Mouse (Mus musculus): ENCODE measurements around the gene Tlr9. TPM values are rescaled to one million over a fixed set of nuclear protein-coding genes. Genes with fewer than 3 reads are reported as not detected.

The Tlr9 gene
- polyA plus RNA-seq, 1 experiment, result 0.48 TPM

GRCm38 (mm10) chr9:106262075-106262474 lies 39.7 kb downstream of the Tlr9 start:
- Histone ChIP-seq H3K27ac (replicated peaks; ENCODE audit: low read depth, low read length) (no peak overlapping the region), H3K4me3 (ENCODE audit: insufficient read depth, low read depth, low read length) (no peak overlapping the region), H3K4me1 (ENCODE audit: control insufficient read depth, insufficient read depth, insufficient read length, low read length) (no peaks in the 10 kb centered on the region; the same call in 1 of the 2 replicates)

- H3K4me1 ChIP-seq (ENCODE audit: control insufficient read depth, insufficient read depth, insufficient read length, low read length), result peaks cover 2% of the 10 kb centered on the region; the same call in 1 of the 2 replicates
- H3K27ac ChIP-seq (replicated peaks; ENCODE audit: low read depth, low read length), result no peak overlapping the region
- no peak overlapping the region for H3K4me3 ChIP-seq (ENCODE audit: insufficient read depth, low read depth, low read length)
Measured at GRCm38 (mm10) chr9:106263381-106263924, 41.1 kb downstream of the Tlr9 start.

- Histone ChIP-seq H3K4me3 (ENCODE audit: insufficient read depth, low read depth, low read length) (no peak overlapping the region), H3K27ac (replicated peaks; ENCODE audit: low read depth, low read length) (no peak overlapping the region), H3K4me1 (ENCODE audit: control insufficient read depth, insufficient read depth, insufficient read length, low read length) (peaks cover 6% of the 10 kb centered on the region; the same call in 1 of the 2 replicates)
Measured at GRCm38 (mm10) chr9:106265358-106266075, 43.1 kb downstream of the Tlr9 start.

DNA sequence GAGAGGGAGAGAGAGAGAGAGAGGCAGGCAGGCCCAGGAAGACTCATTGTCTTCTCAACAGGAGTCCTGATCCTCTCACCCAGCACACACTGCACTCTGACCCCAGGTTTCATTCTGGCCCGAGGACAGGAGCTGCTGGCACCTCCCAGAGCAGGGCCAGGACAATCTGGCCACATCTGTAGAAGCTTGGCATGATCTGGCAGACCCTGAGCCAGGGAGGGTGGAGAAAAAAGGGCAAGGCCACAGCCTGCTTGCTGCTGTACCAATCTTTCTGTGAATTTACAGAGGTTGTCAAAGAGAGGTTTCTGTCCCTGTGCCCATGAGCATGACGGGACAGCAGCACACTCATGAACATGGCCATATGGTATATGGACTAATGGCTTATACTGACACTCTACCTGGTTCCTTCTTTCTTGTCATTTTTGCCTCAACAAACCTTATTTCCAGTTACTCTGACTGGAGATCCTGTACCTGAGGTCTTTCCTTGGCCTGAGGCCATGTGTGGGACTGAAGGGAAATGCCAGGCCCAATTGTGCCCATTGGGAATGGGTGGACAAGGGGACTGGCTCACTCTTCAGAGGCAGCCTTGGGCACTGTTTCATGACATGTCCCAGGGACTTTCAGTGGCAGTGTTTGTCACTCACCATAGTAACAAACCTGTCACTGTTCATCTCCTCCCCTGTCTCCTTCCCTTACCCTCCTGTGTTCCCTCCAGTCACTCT lies 44.7 kb downstream of the Tlr9 start:
- Histone ChIP-seq H3K4me3 (ENCODE audit: insufficient read depth, low read depth, low read length) (no peak overlapping the region), H3K27ac (replicated peaks; ENCODE audit: low read depth, low read length) (peak overlapping the region; percentile 20; the same call in 1 of the 2 replicates), H3K4me1 (ENCODE audit: control insufficient read depth, insufficient read depth, insufficient read length, low read length) (peaks cover 7% of the 10 kb centered on the region; the same call in 1 of the 2 replicates)

DNA sequence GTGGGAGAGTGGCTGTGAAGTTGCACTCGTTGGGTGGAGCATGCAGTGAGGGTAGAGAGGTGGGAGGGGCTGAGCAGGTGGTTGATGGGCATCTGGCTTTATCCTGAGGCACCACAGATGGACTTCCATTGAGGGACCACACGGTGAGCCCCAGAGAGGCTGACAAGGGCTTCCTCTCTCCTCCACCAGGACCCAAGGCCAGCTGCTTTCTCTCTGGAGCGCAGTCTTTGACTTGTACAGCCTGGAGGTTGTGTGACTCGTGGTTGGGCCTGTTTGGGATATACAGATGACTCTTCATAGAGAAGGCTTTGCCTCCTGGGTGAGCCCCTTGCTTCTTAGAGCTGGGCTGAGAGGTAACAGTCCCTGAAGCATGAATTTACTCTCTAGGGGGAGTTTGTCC lies 46.0 kb downstream of the Tlr9 start:
- Histone ChIP-seq H3K27ac (replicated peaks; ENCODE audit: low read depth, low read length) (no peak overlapping the region), H3K4me1 (ENCODE audit: control insufficient read depth, insufficient read depth, insufficient read length, low read length) (peaks cover 13% of the 10 kb centered on the region), H3K4me3 (ENCODE audit: insufficient read depth, low read depth, low read length) (no peak overlapping the region)

- H3K27ac ChIP-seq (replicated peaks; ENCODE audit: low read depth, low read length), result no peak overlapping the region
Measured at GRCm38 (mm10) chr9:106269076-106269788, 46.8 kb downstream of the Tlr9 start.

GRCm38 (mm10) chr9:106269879-106270278 lies 47.5 kb downstream of the Tlr9 start:
- H3K27ac ChIP-seq (replicated peaks; ENCODE audit: low read depth, low read length), result no peak overlapping the region; the same call in 1 of the 2 replicates
- no peak overlapping the region for H3K4me3 ChIP-seq (ENCODE audit: insufficient read depth, low read depth, low read length)
- H3K4me1 ChIP-seq (ENCODE audit: control insufficient read depth, insufficient read depth, insufficient read length, low read length), result peaks cover 16% of the 10 kb centered on the region

More at GRCm38 (mm10) chr9:106269076-106269788, 46.8 kb downstream of the Tlr9 start:
- Histone ChIP-seq H3K4me1 (ENCODE audit: control insufficient read depth, insufficient read depth, insufficient read length, low read length) (peaks cover 16% of the 10 kb centered on the region), H3K4me3 (ENCODE audit: insufficient read depth, low read depth, low read length) (no peak overlapping the region)

DNA sequence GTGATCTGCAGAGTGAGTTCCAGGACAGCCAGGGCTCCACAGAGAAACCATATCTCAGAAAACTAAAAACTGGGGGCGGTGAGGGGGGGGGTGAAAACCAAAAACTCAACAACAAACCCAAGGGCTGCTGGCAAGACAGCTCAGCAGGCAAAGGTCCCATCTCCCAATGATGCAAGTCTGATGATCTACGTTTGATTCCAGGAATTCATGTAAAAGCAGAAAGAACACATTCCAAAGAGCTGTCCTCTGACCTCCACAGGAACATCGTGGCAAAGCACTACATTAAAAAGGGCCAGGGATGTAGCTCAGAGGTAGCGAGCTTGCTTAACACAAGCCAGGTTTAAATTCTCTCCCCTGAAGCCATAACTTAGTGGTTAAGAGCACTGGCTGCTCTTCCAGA lies 48.3 kb downstream of the Tlr9 start:
- H3K4me3 ChIP-seq (ENCODE audit: insufficient read depth, low read depth, low read length), result no peak overlapping the region
- H3K27ac ChIP-seq (replicated peaks; ENCODE audit: low read depth, low read length), result no peak overlapping the region
- peaks cover 16% of the 10 kb centered on the region for H3K4me1 ChIP-seq (ENCODE audit: control insufficient read depth, insufficient read depth, insufficient read length, low read length)

DNA sequence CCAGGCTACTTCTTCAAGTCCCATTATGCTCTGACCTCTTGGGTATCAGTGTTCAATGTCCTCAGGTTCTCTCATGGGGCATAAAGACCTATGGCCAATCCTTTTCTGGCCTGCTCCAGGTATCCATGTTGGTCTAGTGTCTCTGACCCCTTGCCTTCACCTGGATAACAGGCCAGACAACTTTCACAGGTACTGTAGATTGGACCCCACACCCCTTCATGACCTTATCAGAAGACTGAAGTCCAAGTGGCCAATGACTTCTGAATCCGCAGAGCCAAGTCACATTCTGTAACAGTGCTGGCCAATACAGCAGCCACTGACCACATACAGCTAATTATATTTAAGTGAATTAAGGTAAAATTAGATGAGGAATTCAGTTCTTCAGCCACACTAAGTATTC lies 49.9 kb downstream of the Tlr9 start:
- no peak overlapping the region for H3K27ac ChIP-seq (replicated peaks; ENCODE audit: low read depth, low read length)
- peaks cover 15% of the 10 kb centered on the region for H3K4me1 ChIP-seq (ENCODE audit: control insufficient read depth, insufficient read depth, insufficient read length, low read length)
- H3K4me3 ChIP-seq (ENCODE audit: insufficient read depth, low read depth, low read length), result no peak overlapping the region

DNA sequence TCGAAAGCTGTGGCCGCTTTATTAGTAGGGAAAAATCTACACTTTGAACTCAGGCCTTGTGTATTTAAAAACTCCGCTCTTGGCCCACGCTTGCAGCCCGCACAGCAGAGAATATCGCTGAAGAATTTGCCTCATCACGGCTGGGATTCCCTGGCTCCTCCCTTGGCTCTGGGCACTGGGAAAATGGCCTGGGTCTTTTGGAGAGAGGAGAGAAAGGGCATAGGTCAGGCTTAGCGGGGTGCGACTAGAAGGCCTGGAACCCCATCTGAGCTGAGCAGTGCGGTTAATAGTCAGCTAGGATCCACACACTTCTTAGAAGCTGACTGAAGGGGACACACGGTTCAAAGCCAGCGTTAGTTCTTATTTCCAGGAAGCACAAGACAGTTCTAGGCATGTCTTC lies 50.9 kb downstream of the Tlr9 start:
- Histone ChIP-seq H3K4me1 (ENCODE audit: control insufficient read depth, insufficient read depth, insufficient read length, low read length) (peaks cover 14% of the 10 kb centered on the region), H3K27ac (replicated peaks; ENCODE audit: low read depth, low read length) (peak overlapping the region; percentile 73), H3K4me3 (ENCODE audit: insufficient read depth, low read depth, low read length) (no peak overlapping the region)

DNA sequence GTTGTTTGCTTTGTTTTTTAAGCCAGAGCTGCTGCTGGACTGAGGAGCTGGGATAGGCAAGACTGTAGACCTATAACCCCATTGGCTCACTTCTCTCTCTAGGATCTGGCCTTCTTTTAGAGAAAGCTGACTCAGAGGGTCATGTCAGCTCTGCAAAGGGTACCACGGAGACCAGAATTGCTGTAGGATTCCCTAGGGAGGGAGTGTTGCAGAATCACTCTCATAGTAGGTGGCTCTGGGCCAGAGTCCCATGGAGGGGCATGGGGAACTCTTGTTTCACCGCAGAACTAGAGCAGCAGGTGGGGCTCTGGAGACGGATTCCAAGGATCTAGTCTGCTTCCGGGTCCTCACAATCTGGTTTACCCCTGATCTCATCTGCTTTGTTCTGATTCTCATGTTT lies 51.4 kb downstream of the Tlr9 start:
- Histone ChIP-seq H3K27ac (replicated peaks; ENCODE audit: low read depth, low read length) (no peak overlapping the region), H3K4me3 (ENCODE audit: insufficient read depth, low read depth, low read length) (no peak overlapping the region), H3K4me1 (ENCODE audit: control insufficient read depth, insufficient read depth, insufficient read length, low read length) (peaks cover 13% of the 10 kb centered on the region)

DNA sequence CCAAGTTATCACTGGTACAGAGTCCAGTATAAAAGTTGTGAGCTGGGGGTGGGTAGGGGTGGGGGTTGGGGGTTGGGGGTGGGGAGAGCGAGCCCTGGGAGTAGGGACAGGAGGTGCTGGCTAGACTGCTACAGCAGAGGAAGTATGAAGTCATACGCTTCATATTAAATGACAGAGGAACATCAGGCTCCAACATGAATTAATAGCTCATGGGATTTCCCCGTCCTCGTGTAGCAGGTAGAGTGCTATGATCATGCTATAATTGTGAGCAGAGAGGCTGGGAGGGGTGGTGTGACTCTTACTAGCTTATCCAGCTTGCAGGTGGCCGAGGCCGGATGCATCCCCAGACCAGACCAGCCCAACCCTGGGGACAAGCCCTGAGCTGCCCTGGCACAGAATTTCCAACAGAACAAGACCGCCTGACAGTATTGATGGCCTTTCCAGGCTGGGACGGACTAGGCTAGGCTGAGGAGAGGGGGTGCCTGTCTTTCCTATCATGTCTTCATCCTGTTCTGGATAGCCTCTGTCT lies 52.3 kb downstream of the Tlr9 start:
- H3K4me3 ChIP-seq (ENCODE audit: insufficient read depth, low read depth, low read length), result no peak overlapping the region
- no peak overlapping the region for H3K27ac ChIP-seq (replicated peaks; ENCODE audit: low read depth, low read length)
- H3K4me1 ChIP-seq (ENCODE audit: control insufficient read depth, insufficient read depth, insufficient read length, low read length), result peaks cover 12% of the 10 kb centered on the region

GRCm38 (mm10) chr9:106275806-106276205 lies 53.4 kb downstream of the Tlr9 start:
- H3K4me1 ChIP-seq (ENCODE audit: control insufficient read depth, insufficient read depth, insufficient read length, low read length), result peaks cover 9% of the 10 kb centered on the region; the same call in 1 of the 2 replicates
- no peak overlapping the region for H3K4me3 ChIP-seq (ENCODE audit: insufficient read depth, low read depth, low read length)
- no peak overlapping the region for H3K27ac ChIP-seq (replicated peaks; ENCODE audit: low read depth, low read length)
